Mouse (Mus musculus) MEL (cell line): ENCODE data around the gene Usp53. TPM values are rescaled to one million over a fixed set of nuclear protein-coding genes. Genes with fewer than 3 reads are reported as not detected.
"Not testable (repeated sequence)": the region's sequence is repeated elsewhere in the genome, so short reads cannot be mapped to it uniquely, and the experiment has no call there.

Experiments used
- DNase-seq: peaks from one replicate; pipeline ENCODE4 v3.0.0; 2011; ENCODE audit warnings: low read depth, low spot score
- H3K27ac ChIP-seq: 2 replicates; pipeline ENCODE4 v1.5.1; 2012; ENCODE audit warnings: low read depth, mild to moderate bottlenecking, control low read depth, low read length, moderate library complexity; ENCODE audit not compliant: control insufficient read depth
- H3K27me3 ChIP-seq, 2 experiments: fragments of 150-350 bp in 1 of 2; sonication (generic) in 1 of 2; 2 replicates each; pipeline ENCODE4 v1.6.1; 2012; ENCODE audit warnings: low read length in 2 of 2, mild to moderate bottlenecking in 2 of 2, improper control_type of control experiment in 1 of 2, moderate library complexity in 1 of 2; ENCODE audit not compliant: insufficient read depth in 2 of 2, control insufficient read depth in 1 of 2
- H3K36me3 ChIP-seq, 2 experiments: 2 replicates each; pipeline ENCODE4 v1.6.1; 2012 to 2014; ENCODE audit warnings: low read length in 2 of 2, improper control_type of control experiment in 1 of 2, inconsistent platforms in 1 of 2, mild to moderate bottlenecking in 1 of 2; ENCODE audit not compliant: insufficient read depth in 2 of 2, control insufficient read depth in 1 of 2
- H3K4me1 ChIP-seq, 2 experiments: fragments of 150-350 bp in 1 of 2; sonication (generic) in 1 of 2; 2 replicates each; pipeline ENCODE4 v1.6.1; 2012; ENCODE audit warnings: low read length in 2 of 2, improper control_type of control experiment in 1 of 2, mild to moderate bottlenecking in 1 of 2; ENCODE audit not compliant: insufficient read depth in 2 of 2, control insufficient read depth in 1 of 2
- H3K4me3 ChIP-seq, 2 experiments: fragments of 150-350 bp in 1 of 2; sonication (generic) in 1 of 2; 2 replicates each; pipeline ENCODE4 v1.5.1; 2012; ENCODE audit warnings: low read depth in 2 of 2, low read length in 2 of 2, mild to moderate bottlenecking in 2 of 2, moderate library complexity in 2 of 2, control low read depth in 1 of 2, improper control_type of control experiment in 1 of 2; ENCODE audit not compliant: control insufficient read depth in 1 of 2, insufficient read depth in 1 of 2
- H3K79me2 ChIP-seq: 2 replicates; pipeline ENCODE4 v1.6.1; 2012; ENCODE audit warnings: mild to moderate bottlenecking, low read length, moderate library complexity; ENCODE audit not compliant: control insufficient read depth, poor library complexity, insufficient read depth
- H3K9ac ChIP-seq: 2 replicates; pipeline ENCODE4 v1.6.1; 2012; ENCODE audit warnings: low read depth, mild to moderate bottlenecking, control low read depth, low read length, moderate library complexity; ENCODE audit not compliant: control insufficient read depth, poor library complexity, severe bottlenecking
- H3K9me3 ChIP-seq: fragments of 150-350 bp; sonication (generic); replicated peaks from 2 replicates; pipeline ENCODE4 v1.6.1; 2012; ENCODE audit warnings: mild to moderate bottlenecking, low read length, improper control_type of control experiment, moderate library complexity; ENCODE audit not compliant: insufficient read depth
- BHLHE40 ChIP-seq: IDR thresholded peaks from 2 replicates; pipeline ENCODE4 v1.6.1; 2012; ENCODE audit warnings: low read depth, mild to moderate bottlenecking, inconsistent platforms, low read length, improper control_type of control experiment, borderline replicate concordance
- CHD2 ChIP-seq: IDR thresholded peaks from 2 replicates; pipeline ENCODE4 v1.6.1; 2011; ENCODE audit warnings: low read length, improper control_type of control experiment
- CTCF ChIP-seq, 3 experiments: IDR thresholded peaks in 2 of 3; conservative IDR thresholded peaks in 1 of 3; 2 replicates each; pipeline ENCODE4 v1.5.1; 2011 to 2012; ENCODE audit warnings: low read length in 3 of 3, low read depth in 2 of 3, mild to moderate bottlenecking in 2 of 3, improper control_type of control experiment in 1 of 3, inconsistent platforms in 1 of 3, mixed read lengths in 1 of 3, moderate library complexity in 1 of 3; ENCODE audit not compliant: control insufficient read depth in 1 of 3, insufficient read depth in 1 of 3, poor library complexity in 1 of 3, severe bottlenecking in 1 of 3
- EP300 ChIP-seq, 2 experiments: IDR thresholded peaks; 2 replicates each; pipeline ENCODE4 v1.6.1; 2011; ENCODE audit warnings: improper control_type of control experiment in 2 of 2, low read length in 2 of 2, low read depth in 1 of 2, mild to moderate bottlenecking in 1 of 2
- HCFC1 ChIP-seq: IDR thresholded peaks from 2 replicates; pipeline ENCODE4 v1.6.1; 2012; ENCODE audit warnings: low read depth, mild to moderate bottlenecking, inconsistent platforms, low read length, improper control_type of control experiment, moderate library complexity
- MAFK ChIP-seq: IDR thresholded peaks from 2 replicates; pipeline ENCODE4 v1.6.1; 2011; ENCODE audit warnings: low read depth, mild to moderate bottlenecking, low read length, improper control_type of control experiment, borderline replicate concordance
- POLR2A ChIP-seq, 2 experiments: IDR thresholded peaks; 2 replicates each; pipeline ENCODE4 v1.6.1; 2011 to 2012; ENCODE audit warnings: low read length in 2 of 2, mild to moderate bottlenecking in 2 of 2, control low read depth in 1 of 2, improper control_type of control experiment in 1 of 2, low read depth in 1 of 2, moderate library complexity in 1 of 2; ENCODE audit not compliant: control insufficient read depth in 1 of 2, insufficient read depth in 1 of 2, poor library complexity in 1 of 2
- POLR2AphosphoS5 ChIP-seq: IDR thresholded peaks from 2 replicates; pipeline ENCODE4 v1.6.1; 2012; ENCODE audit warnings: low read depth, borderline replicate concordance, mild to moderate bottlenecking, inconsistent platforms, low read length, moderate library complexity, mixed read lengths
- RAD21 ChIP-seq: IDR thresholded peaks from 2 replicates; pipeline ENCODE4 v1.6.1; 2011; ENCODE audit warnings: mild to moderate bottlenecking, low read depth, low read length, improper control_type of control experiment
- SMC3 ChIP-seq: IDR thresholded peaks from 2 replicates; pipeline ENCODE4 v1.6.1; 2011; ENCODE audit warnings: low read depth, low read length, improper control_type of control experiment
- UBTF ChIP-seq: IDR thresholded peaks from 2 replicates; pipeline ENCODE4 v1.6.1; 2012; ENCODE audit warnings: low read depth, mild to moderate bottlenecking, inconsistent platforms, low read length, improper control_type of control experiment, moderate library complexity, borderline replicate concordance; ENCODE audit not compliant: insufficient read depth
- USF1 ChIP-seq: IDR thresholded peaks from 2 replicates; pipeline ENCODE4 v1.6.1; 2014; ENCODE audit warnings: low read depth, mild to moderate bottlenecking, inconsistent platforms, low read length, improper control_type of control experiment, moderate library complexity
- ZC3H11A ChIP-seq: IDR thresholded peaks from 2 replicates; pipeline ENCODE4 v1.6.1; 2012; ENCODE audit warnings: low read depth, mild to moderate bottlenecking, inconsistent platforms, low read length, improper control_type of control experiment
- ZMIZ1 ChIP-seq: IDR thresholded peaks from 2 replicates; pipeline ENCODE4 v1.6.1; 2012; ENCODE audit warnings: low read depth, mild to moderate bottlenecking, inconsistent platforms, low read length, improper control_type of control experiment, moderate library complexity
- polyA plus RNA-seq, 2 experiments: library from polyadenylated mRNA; stranded (reverse) in 1 of 2; unstranded in 1 of 2; fragments of >175 nt in 1 of 2; fragments of >200 nt in 1 of 2; gene quantifications; 2 replicates each; pipeline versions ENCODE4 v1.2.1 to v1.2.4; 2012; ENCODE audit warnings: low replicate concordance in 2 of 2, low read depth in 1 of 2; ENCODE audit not compliant: insufficient read length in 2 of 2, insufficient read depth in 1 of 2, missing spikeins in 1 of 2
- total RNA-seq: library from RNA; depleted of rRNA; stranded (reverse); fragments of 300-350 nt; gene quantifications from 2 replicates; pipeline ENCODE4 v1.2.3, GENCODE M21; 2012

Usp53 gene
- total and polyA plus RNA-seq, 3 experiments: 2.0 to 2.7 TPM; not detected in 1

DNA sequence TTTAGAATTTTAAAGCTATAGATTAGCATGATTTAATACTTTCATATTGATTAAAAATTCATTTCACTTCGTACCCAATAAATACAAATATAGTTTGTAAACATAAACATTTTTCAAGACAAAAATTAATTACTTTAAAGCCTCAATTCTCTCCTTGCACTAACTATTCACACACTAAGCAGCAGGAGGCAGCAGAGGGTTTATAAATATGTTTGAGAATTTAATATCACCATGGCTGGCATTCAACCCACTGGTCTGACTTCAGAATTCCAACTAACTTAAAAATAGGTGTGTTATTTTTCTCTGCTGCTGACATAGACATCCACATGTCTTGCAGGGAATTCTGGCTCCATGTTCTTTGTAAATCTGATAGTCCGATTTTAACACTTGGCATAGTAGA is 45.1 kb downstream of the Usp53 start:
- no peaks in the 10 kb centered on the region for H3K79me2 ChIP-seq
- H3K4me3 ChIP-seq: no peak overlapping the region
- H3K27me3 ChIP-seq: no peaks in the 10 kb centered on the region
- peak; percentile 55 for DNase-seq
- H3K9me3 ChIP-seq: no peaks in the 10 kb centered on the region
- TF ChIP-seq SMC3 (peak; percentile 75), MAFK (no peak), CTCF (IDR thresholded peaks at IDR 0.05 in 2 of 3, conservative IDR thresholded peaks at IDR 0.05 in 1 of 3; ENCODE audit: control insufficient read depth in 1 of 3, insufficient read depth in 1 of 3, low read depth in 2 of 3, low read length in 3 of 3, poor library complexity in 1 of 3, severe bottlenecking in 1 of 3) (peak; percentile 20 to 71 (median 29); a peak in 3 of 6 replicates), HCFC1 (no peak), ZC3H11A (peak; percentile 59), ZMIZ1 (no peak), RAD21 (peak; percentile 77)
- H3K4me1 ChIP-seq: no peaks in the 10 kb centered on the region
- H3K9ac ChIP-seq: no peak overlapping the region
- no peak overlapping the region for H3K27ac ChIP-seq
- H3K36me3 ChIP-seq: no peaks in the 10 kb centered on the region

DNA sequence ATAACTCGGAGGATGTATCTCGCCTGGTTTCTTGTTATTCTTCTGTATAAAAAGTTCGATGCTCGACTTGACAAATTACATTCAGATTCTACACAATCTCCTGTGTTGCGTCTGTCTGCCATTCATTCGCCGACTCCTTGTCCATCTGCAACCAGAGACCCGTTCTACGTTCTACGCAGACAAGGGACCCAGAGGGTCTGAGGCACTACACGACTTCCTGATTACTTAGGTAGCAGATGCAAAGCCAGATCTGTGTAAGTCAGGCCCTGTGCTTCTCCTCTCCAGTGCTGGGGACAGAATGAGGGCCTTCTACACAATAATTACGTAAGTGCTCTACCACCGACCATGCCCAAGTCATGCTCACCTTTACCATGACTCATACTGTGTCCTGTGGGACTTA is 47.1 kb downstream of the Usp53 start:
- not testable (repeated sequence) for H3K9ac ChIP-seq, H3K79me2 ChIP-seq, H3K9me3 ChIP-seq, H3K36me3 ChIP-seq, DNase-seq, H3K27me3 ChIP-seq, H3K4me1 ChIP-seq, H3K27ac ChIP-seq, H3K4me3 ChIP-seq

DNA sequence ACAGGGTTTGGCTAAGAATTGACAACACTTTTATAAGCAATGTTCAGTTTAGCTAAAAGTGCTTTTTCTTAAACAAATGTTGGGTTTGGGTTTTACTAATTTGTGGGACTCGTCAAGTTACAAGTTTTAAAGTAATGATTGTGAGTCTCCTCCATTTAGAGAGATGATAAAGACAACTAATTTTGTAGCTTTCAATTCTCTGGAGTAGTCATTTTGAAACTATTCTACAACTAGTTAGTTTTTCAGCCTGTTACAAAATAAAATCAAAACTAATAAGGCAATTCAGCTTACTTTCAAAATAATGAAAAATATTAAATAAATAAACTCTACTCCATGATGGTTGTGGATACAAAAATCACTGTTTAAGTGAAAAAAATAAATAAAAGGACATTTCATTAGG is 51.8 kb downstream of the Usp53 start:
- no peak for DNase-seq
- Histone ChIP-seq H3K9me3 (no peaks in the 10 kb centered on the region), H3K4me1 (peaks cover 0 to 4% of the 10 kb centered on the region in 2 experiments; a peak in 2 of 4 replicates), H3K36me3 (peaks cover 0 to 4% of the 10 kb centered on the region in 2 experiments; a peak in 2 of 4 replicates), H3K4me3 (no peak overlapping the region), H3K27ac (no peak overlapping the region), H3K79me2 (no peaks in the 10 kb centered on the region), H3K27me3 (no peaks in the 10 kb centered on the region), H3K9ac (no peak overlapping the region)
- TF ChIP-seq RAD21: no peak
- TF ChIP-seq POLR2A (IDR thresholded peaks at IDR 0.05; ENCODE audit: control insufficient read depth in 1 of 2, insufficient read depth in 1 of 2, low read depth in 1 of 2, low read length in 2 of 2, poor library complexity in 1 of 2): no peak
- no peak for TF ChIP-seq EP300 (IDR thresholded peaks at IDR 0.05; ENCODE audit: low read depth in 1 of 2, low read length in 2 of 2)
- TF ChIP-seq CHD2: no peak
- TF ChIP-seq MAFK: no peak
- TF ChIP-seq BHLHE40: no peak
- no peak for TF ChIP-seq POLR2AphosphoS5
- TF ChIP-seq UBTF: no peak
- no peak for TF ChIP-seq USF1
